Mouse (Mus musculus) adrenal gland, postnatal 14 days (tissue): ENCODE data around the gene Sufu. TPM values are rescaled to one million over a fixed set of nuclear protein-coding genes. Genes with fewer than 3 reads are reported as not detected.

Source experiments
- DNase-seq: peaks from one replicate; pipeline ENCODE4 v3.0.0; 2021; ENCODE audit warnings: mixed read lengths
- total RNA-seq: library from RNA; stranded (reverse); gene quantifications from 2 replicates; pipeline ENCODE4 v1.2.3, GENCODE M21; 2021

Gene Sufu
- total RNA-seq, 1 experiment from 2014 or later = 19.0 TPM

- no peak for DNase-seq
Observed at GRCm38 (mm10) chr19:46516667-46517528, 120.2 kb downstream of the Sufu start.

GRCm38 (mm10) chr19:46517529-46518351 is 121.0 kb downstream of the Sufu start:
- DNase-seq = no peak

GRCm38 (mm10) chr19:46518352-46518787 is 121.7 kb downstream of the Sufu start:
- peak; percentile 65 for DNase-seq

GRCm38 (mm10) chr19:46518828-46519621 is 122.3 kb downstream of the Sufu start:
- DNase-seq = peak; percentile 12

GRCm38 (mm10) chr19:46521698-46522097 is 125.0 kb downstream of the Sufu start:
- DNase-seq = no peak

- no peak for DNase-seq
Observed at GRCm38 (mm10) chr19:46522433-46523044, 125.8 kb downstream of the Sufu start.

- peak; percentile 22 for DNase-seq
Observed at GRCm38 (mm10) chr19:46523131-46523479, 126.4 kb downstream of the Sufu start.

- DNase-seq = peak; percentile 85
Observed at GRCm38 (mm10) chr19:46523480-46524151, 126.9 kb downstream of the Sufu start.

- no peak for DNase-seq
Observed at GRCm38 (mm10) chr19:46524152-46524544, 127.5 kb downstream of the Sufu start.

GRCm38 (mm10) chr19:46524601-46525321 is 128.1 kb downstream of the Sufu start:
- peak; percentile 73 for DNase-seq

GRCm38 (mm10) chr19:46525691-46526631 is 129.3 kb downstream of the Sufu start:
- no peak for DNase-seq

- DNase-seq = no peak
Observed at GRCm38 (mm10) chr19:46527632-46528528, 131.2 kb downstream of the Sufu start.

- DNase-seq = peak; percentile 89
Observed at GRCm38 (mm10) chr19:46528529-46529213, 132.0 kb downstream of the Sufu start.

GRCm38 (mm10) chr19:46529601-46530448 is 133.1 kb downstream of the Sufu start:
- DNase-seq = no peak

- DNase-seq = no peak
Observed at GRCm38 (mm10) chr19:46530449-46530990, 133.8 kb downstream of the Sufu start.
